Mouse (Mus musculus) kidney, adult 2 months (tissue): ENCODE measurements around the gene Dapp1.

Experiments used
- CTCF ChIP-seq: fragments of 200-500 bp; conservative IDR thresholded peaks from 2 replicates; pipeline ENCODE4 v1.5.1; 2011; ENCODE audit warnings: low read depth, mild to moderate bottlenecking, control low read depth, low read length, moderate library complexity, mixed read lengths; ENCODE audit not compliant: insufficient read depth, insufficient read length
- POLR2A ChIP-seq: fragments of 200-500 bp; IDR thresholded peaks from one replicate; pipeline ENCODE4 v1.6.1; 2011; ENCODE audit warnings: low read depth, low read length, control low read depth

DNA sequence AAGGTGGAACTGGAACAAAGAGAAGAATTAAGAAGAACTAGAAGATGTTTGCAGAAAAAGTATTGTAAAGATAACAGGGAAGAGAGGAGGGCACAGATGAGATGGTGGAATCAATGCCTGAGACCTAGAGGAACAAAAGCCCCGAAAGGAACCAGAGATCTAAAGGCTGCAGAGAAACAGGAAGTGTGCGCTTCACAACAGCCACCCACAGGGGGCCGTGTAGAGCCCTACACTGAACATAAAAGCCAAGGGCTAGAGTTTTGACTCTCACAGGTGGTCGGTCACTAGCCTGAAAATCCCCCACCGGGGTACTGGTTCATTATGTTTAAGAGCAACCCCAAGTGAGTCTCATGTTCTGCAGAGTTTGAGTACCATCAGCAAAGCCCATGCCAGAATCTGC, 11.0 kb upstream of the Dapp1 start:
- TF ChIP-seq CTCF, result 0 out of 2 replicates have a peak, but pooled peaks have one; percentile 7
- TF ChIP-seq POLR2A, result no peak
